Mouse (Mus musculus) kidney, postnatal 36 days (tissue): ENCODE data around the gene Fos.
A peak's percentile ranks its signal among the peaks of the same experiment; 100 is the strongest.

ENCODE experiments used
- DNase-seq, 2 experiments: peaks; one replicate each; pipeline ENCODE4 v3.0.0; 2021 to 2022; ENCODE audit warnings: mixed read lengths in 2 of 2

Gene Fos

DNA sequence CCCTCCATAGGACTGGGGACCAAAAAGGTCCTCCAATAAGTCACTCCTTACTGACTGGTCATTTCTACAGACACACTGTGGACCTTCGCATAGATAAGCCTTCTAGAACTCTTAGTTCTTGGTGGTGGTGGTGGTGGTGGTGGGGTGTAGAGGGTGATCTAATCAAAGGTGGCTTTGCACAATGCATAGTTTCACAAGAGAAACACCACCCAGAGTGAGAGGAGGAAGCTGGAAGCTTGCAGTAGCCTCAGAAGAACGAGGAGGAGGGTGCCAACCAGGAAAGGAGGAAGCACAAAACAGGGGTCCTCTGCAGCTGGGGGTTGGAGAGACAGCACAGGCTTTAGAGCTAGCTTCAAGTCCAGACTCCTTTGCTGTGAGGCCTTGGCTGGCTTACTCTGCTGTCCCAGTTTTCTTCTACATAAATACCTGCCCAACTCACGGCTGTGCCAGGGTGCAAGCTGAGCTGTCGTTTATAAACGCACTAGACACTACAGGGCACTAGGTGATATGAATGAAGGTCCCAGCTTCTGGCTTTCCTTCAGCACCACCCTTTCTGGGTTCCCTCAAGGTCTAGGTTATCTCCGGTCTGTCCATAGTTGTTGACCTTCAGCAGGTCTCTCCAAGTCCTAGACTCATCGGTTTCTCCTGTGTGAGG is 15.7 kb downstream of the Fos start:
- no peak for DNase-seq

DNA sequence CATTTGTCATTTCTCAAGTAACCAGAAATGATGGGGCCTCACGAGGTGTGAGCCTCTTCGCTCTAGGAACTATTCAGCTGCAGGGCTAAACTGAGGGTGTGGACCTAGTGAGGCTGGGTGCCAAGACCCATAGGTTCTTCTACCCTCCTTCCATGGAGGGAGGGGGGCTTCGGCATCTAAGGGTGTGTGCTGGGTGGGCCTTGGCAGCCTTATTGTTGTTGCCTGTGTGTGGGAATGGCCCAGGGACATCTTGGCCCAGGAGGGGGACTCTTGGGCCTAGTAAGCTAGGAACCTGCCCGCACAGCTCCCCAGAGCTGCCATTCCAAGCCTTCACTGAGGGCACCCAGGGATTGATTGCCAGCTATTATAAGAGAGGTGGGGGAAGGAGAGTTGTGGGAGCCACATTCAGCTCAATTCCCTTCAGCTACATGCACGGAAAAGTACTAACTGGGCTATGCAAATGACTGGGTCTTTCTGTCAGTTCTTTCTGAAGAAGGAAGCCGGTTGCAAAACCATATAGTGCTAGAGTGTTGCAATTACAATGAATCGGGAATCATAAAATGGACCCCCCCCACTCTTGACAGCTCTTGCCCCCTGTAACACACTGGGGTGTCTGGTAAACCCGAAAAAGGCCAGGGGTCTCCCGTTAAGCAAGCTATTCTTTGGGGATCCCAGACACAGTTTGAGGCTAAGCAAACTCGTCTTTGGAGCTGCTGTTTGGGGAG is 16.6 kb downstream of the Fos start:
- no peak for DNase-seq

DNA sequence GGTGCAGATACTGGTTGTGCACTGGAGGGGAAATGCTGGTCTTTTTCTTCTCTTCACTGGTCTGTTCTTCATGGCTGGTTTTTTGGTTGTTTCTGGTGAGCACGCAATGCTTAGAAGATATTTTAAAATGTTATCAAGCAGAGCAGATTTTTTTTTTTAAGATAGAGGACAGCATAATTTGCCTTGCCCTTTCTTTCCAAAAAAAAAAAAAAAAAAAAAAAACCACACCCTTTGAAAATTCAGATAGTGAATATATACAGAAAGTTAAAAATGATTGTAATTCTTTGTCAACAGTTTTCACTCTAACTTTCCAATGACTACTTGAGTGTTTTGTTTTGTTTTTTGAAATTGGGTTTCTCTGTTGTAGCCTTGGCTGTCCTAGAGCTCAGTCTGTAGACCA is 17.3 kb downstream of the Fos start:
- no peak for DNase-seq

DNA sequence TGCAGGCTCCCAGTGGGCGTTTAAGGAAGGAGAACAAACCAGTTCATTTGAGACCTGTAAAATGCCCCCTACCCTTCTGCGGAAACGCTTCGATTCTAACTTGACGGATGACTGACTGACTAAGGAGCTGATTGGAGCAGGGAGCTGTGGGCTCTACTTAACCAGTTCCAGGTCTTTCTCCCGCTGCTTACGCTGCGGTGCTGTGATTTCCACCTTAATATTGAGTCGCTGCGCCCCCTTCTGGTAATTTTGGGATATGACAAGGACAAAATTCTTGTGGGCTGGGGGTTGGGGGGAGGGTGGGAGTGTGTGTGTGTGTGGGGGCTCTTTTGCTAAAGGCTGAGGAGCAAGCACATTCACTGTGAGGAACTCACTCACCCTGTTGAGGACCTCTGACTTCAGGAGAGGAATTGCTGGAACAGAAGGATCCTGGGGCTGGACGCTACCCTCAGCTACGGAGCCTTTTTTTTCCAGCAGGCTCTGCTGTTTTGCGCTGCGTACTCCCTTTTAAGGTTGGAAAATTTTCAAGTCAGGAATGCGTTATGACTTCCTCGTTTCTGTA is 18.5 kb downstream of the Fos start:
- DNase-seq, result peak; percentile 63 to 80

DNA sequence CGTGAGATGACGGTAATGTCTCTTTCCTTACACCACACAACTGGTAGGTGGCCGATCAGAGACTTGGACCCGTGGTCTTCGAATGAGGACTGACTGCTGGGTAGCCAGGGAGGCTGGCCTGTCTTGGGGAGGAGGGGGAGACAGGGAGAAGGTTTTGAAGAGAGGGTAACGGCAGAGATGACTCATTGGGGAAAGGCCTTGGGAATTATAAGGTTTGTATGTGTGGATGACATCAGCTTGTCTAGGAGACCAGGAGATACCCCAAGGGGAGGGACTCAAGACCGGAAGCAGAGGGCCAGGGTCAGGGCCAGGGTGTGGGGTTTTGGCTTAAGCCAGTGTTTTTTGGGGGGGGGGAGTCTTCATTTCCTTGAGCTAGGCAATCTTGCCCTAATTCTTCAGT is 22.6 kb downstream of the Fos start:
- no peak for DNase-seq

DNA sequence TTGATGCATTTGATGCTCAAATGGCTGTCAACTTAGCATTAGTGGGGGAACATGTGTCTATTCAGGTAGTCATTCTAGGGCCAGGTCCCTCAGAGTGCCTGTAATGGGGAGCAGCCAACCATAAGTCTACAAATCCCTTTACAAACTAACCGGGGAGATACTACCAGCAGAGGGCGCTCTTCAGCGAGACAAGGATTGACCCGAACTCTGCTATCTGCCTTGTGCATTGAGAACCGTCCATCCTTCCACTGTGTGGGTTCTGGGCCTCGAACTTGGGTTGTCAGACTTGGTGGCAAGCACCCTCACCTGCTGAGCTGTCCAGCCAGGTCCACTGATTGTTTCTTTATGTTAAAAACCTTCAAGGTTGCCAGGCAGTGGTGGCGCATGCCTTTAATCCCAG is 23.1 kb downstream of the Fos start:
- DNase-seq, result peak; percentile 66 to 88

DNA sequence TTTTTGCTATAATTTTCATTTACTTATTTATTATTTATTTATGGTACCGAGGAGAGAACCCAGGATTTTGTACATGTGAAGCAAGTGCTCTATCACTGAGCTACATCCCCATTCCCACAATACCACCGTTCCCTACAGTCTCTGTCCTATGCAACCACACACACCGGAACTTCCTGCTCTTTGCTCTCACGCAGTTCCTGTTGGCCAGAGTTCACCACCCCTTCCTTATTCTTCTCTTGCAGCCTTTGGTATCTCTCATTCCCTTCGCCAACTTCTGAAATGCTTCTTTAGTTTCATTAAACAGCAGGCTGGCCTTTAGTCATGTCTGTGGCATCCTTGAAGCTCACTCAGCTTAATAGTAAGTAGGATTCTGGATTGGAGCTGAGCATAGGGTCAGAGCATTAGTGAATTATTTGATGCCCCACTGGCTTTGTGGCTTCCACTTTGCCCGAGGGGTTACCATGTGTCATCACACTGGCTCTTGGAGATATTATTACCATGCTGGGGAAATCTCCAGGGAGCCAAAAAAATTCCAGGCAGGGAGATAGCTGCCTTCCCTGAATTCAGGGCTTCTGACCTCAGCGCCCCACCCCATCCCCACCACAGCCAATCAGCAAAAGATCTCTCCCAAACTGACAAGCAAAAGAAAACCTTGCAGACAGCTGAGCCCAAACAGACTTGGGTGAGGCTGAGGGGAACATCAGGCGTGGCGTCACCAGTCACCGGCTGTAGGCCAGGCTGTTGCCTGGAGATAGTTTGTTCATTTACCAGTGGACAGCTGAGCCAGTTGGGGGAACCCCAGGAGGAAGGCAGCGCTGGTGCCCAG is 23.8 kb downstream of the Fos start:
- peak in 1 of 2 experiments; percentile 11 for DNase-seq

DNA sequence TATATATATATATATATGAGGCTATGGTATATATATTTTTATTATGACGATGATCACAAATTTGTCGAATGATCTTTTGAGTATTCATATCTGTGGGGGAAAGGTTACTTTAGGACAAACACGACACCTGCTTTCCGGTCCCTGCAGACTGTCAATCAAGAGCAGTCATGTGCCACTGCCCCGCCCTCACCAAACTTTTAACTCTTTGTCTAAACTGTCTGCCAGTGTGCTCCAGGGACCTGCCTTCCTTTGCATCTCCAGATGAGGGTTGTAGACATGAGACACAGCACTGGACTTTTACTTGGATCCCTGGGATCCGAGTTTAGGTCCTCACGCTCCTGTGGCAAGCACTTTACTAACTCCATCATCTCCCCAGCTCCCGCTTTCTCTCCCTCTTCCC is 25.3 kb downstream of the Fos start:
- no peak for DNase-seq

DNA sequence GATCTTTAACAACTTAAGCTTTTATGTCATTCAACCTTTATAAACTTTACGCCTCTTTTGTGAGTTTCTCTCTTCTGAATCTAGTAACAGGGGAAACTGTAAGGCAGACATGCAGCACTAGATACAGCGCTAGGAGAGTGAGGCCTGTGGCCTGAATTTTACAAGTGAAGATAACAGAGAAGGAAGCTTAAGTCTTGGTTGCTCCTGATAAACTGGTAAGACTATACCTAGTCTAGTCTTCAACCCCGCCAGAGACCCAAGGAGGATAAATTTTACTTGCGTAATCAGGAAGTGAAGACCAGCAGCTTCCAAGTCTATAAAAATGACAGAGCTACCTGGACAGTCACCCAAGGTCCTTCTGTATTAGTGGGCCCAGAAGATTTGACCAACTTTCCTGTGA is 29.0 kb downstream of the Fos start:
- DNase-seq, result no peak

DNA sequence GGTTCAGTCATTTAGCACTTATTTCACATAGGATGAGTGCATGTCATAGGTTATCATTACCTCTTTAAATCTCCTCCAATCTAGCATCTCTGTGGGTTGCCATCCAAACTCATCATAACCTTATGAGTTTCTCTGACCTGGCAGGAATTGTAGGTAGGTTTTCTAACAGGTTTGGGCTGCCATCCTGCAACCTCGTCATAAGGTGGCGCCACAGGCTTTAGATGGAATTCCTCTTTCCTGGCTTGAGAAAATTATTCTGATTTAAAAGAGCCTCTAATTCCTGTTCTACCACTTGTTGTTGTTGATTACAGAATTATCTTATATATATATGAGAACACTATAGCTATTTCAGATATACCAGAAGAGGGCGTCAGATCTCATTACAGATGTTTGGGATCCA is 34.5 kb downstream of the Fos start:
- DNase-seq, result peak; percentile 25 to 57

DNA sequence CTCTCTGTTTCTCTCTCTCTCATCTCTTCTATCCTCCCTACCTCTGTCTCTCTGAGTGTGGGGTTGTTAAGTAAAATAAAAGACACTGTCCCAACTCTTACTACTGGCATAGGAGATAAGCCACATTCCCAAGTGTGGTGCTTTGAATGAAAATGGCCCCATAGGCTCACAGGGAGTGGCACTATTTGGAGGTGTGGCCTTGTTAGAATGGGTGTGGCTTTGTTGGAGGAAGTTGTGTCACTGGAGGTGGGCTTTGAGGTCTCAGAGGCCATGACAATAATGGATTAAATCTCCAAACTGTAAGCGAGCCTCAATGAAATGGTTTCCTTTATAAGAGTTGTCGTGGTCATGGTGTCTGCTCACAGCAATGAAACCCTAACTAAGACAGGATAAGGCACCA is 36.3 kb downstream of the Fos start:
- no peak for DNase-seq

DNA sequence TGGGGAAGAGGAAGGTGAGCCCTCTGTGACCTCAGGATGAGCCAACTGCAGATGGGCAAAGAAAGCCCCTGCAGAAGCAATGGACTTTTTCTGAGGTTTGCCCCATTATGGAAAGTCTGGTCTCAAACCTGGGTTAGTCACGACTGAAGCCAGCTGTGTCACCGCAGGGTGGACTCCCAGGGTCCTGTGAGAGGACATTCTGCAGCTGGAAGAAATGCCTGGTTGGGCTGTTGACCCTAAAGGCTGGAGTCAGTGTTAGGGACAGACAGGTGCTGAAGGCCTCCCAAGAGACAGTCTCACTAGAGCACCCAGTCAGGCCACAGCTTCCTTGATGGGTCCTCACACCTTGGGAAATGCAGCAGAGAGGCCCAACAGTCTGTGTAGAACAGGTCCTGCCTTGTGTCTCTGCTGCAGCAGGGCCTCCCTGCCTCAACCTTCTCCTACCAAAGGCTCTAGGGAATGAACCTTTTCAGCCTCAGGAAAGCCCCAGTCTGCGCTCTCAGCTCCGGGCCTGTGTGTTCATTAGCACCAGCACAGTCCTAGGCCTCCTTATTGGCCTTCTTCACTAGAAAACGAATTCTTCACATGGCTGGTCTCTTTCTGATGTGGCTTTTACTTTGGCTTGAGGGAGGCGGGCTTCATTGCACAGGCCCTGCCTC is 40.2 kb downstream of the Fos start:
- no peak for DNase-seq

DNA sequence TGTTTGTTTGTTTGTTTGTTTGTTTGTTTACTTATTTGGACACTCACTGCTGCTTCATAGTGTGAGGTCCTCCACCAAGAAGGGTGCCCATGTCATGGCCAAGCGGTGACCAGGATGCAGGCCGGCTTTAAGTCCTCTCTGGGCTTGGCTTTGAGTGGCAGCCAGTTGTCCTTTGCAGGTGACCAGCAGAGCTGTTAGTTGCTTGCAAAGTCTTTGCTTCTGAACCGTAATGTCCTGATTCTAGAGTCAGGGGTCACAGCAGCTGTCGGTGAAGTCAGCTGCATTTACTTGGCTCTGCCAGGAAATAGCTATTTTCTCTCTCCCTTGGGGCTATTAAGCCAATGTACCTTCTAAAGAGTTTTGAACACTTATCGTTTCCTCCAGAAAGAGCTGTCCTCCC is 41.3 kb downstream of the Fos start:
- DNase-seq, result no peak

DNA sequence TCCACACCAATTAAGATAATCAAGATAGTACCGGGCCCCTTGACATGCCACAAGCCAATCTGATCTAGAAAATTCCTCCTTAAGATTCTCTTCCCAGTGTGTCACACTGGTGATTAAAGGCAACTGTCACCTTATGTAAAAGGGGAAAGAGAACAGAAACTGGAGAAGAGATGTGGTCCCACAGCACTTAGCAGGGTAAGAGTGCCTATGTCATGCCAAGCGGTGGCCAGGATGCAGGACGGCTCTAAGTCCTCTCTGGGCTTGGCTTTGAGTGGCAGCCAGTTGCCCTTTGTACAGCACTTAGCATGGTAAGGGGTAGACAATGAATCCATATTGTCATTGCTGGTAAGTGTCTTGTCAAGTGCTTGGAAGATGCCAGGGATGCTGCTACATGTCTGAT is 42.2 kb downstream of the Fos start:
- no peak for DNase-seq

DNA sequence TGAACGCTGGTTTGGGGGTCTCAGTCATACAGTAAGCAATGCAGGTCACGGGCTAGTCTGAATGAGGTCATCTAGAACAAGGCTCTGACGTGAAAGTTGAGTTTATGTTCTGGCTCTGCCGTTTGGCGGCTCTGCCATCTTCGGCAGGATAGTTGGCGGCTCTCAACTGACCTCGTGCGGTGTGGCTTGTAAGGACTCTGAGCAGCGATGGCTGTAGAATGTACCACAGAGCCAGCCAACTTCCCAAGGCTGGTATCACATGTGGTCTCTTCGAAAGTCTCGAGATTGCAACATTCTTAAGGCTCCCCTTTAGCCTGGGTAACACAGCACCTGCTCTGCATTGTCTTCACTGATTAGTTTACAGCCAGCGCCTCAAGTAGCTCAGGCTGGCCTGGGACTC is 43.6 kb downstream of the Fos start:
- no peak for DNase-seq

DNA sequence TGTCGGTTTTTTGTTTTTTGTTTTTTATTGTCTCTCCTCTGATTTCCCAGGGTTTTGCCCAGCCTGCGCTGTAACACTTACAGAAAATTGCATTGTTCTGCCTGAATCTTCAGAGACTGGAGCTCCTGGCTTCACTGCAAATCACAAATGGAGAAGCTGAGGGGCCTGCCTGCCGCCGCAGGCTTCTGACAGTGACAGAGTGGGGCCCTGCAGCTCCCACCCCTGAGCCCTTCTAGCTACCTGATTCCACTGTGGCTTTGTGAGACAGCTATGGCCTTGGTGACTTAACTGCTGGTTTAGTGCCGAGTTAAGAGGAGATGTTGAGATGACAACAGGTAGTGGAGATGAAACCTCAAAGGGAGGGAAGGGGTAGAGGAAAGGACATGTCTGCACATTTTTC is 44.3 kb downstream of the Fos start:
- no peak for DNase-seq

DNA sequence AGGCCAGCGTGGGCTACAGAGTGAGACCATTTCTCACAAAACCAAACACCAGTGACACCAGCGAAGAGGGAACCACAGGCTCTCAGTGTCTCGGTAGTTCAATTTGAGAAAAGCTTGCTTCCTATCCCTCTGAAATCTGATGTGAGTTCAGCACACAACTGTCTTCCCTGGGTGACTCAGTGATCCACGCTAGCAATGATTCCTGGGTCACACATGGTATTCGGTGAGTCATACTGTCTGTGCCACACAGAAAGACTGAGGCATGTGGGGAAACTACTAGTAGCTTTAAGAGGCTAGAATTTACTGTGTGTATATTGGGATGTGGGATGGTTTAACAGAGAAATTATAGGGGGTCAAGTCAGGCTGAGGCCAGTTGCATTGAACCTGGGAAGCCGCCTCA is 45.9 kb downstream of the Fos start:
- no peak for DNase-seq

DNA sequence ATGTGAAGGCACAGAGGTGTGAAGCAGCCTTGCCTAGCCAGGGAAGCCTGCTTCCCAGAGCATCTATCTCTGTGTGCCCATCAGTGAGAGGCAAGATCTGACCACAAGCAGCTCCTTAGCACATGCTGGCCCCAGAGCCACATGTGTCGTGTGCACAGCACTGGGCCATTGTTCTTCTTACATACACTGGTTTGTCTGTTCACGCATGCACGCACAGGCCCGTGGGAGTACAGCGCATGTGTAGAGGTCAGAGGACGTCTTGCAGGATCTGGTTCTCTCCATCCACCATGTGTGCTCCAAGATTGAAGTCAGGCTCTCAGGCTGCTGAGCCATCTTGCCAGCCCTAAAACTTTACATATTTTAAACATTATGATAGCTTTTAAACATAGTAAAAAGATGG is 47.4 kb downstream of the Fos start:
- no peak for DNase-seq

DNA sequence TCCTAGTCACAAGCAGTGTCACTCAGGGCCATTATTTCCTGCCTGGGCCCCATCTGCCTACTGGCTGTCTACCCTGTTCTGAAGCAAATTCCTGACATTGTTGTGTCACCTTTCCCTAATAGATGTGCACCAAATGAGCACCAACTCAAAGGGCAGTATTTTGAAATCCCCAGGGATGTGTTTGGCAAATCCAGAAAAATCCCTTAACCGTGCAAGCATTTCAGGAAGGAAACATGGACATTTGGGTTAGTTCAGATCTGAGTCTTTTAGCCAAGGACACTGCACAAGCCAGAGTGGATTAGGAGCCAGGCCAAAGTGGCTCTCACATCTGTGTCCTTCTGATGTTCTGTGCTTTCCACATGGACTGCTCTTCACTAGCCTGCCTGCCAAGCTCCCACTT is 48.0 kb downstream of the Fos start:
- DNase-seq, result peak in 1 of 2 experiments; percentile 62

DNA sequence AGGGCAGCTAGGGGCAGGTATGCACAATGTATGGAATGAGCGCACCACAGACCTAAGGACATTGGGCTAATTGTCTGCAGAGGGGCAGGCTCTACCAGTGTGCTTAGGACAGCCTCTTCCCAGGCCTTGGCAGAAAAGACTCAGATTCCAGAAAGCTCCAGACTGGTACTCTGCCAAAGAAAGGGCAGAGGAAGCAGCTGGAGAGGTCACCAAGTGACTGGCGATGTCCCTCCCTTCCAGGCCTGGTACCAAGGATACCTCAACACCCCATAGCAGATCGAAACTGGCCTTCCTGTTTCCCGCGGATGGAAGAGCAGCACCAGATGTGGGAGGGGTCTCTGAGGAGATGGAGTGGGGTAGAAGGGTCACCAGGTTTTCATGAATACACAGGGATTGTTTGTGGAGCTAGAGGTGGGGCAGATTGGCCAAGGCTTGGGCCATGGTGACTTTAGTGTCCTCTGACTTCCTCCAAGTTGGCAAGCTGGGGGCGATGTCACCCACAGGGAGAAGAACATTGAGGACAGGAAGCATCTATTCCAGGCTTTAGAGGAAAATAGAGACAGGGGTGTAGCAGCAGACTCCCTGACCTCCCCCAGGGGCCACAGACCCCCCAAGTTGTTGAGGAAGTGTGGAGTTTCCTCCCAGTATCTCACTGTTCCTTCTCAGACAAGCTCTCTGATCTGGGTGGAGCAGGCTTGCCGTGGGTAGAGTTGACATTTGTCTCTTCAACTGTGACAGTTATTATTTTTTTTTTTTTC is 49.1 kb downstream of the Fos start:
- DNase-seq, result peak; percentile 44 to 73

DNA sequence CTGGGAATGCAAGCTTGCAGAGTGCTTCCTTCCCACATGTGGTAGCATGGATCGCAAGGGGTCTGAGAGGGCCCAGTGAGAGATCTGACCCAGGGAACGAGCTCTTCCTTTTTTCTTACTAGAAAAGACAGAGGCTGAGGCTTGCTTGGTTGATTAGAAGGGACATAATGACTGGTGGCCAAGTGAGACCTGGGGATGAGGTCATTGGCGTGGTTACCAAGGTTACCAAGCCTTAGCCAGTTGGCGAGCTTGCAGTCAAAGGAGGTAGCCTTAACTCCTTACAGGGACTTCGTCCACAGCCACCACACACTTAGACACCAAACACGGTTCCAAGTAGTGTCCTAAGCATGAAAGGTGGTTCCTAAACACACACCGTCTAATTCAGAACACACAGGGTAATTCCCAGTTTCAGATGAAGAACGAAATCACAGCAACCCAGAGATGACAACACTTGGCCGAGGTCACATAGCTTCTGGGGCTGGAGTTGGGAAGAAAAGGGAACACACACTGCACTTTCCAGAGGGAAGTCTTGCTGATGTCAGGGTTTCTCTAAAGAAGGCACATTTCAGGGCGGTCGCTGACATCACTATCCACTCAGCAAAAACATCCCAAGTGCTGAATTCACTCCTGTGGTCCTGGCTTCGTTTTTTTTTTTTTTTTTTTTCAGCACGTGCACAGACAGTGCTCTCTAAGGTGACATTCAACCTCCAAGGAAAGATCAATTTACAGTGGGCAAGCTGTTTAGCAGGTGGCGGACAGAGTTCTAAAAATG is 49.9 kb downstream of the Fos start:
- peak; percentile 12 to 27 for DNase-seq
